Mouse (Mus musculus) erythroblast, embryonic 14.5 days (primary cell): ENCODE measurements around the gene Sirpa. TPM values are rescaled to one million over a fixed set of nuclear protein-coding genes. Genes with fewer than 3 reads are reported as not detected.
A peak's percentile ranks its signal among the peaks of the same experiment; 100 is the strongest.

ENCODE experiments used
- H3K27me3 ChIP-seq: 2 replicates; pipeline ENCODE4 v1.6.1; 2012; ENCODE audit warnings: inconsistent platforms; ENCODE audit not compliant: control insufficient read depth
- H3K36me3 ChIP-seq: 2 replicates; pipeline ENCODE4 v1.6.1; 2012; ENCODE audit warnings: mild to moderate bottlenecking, inconsistent platforms; ENCODE audit not compliant: control insufficient read depth
- H3K4me1 ChIP-seq: 2 replicates; pipeline ENCODE4 v1.6.1; 2012; ENCODE audit warnings: inconsistent platforms; ENCODE audit not compliant: control insufficient read depth
- H3K4me3 ChIP-seq: replicated peaks from 2 replicates; pipeline ENCODE3; 2012; ENCODE audit warnings: moderate library complexity, mild to moderate bottlenecking, inconsistent platforms
- H3K9me3 ChIP-seq: 2 replicates; pipeline ENCODE4 v1.6.1; 2012; ENCODE audit warnings: low read length, inconsistent platforms, mixed read lengths; ENCODE audit not compliant: control insufficient read depth
- GATA1 ChIP-seq: IDR thresholded peaks from 2 replicates; pipeline ENCODE4 v1.6.1; 2012; ENCODE audit warnings: low read length, inconsistent platforms, mixed read lengths
- TAL1 ChIP-seq: IDR thresholded peaks from 3 replicates; pipeline ENCODE4 v1.6.1; 2012; ENCODE audit warnings: low read length, inconsistent platforms, mixed read lengths
- polyA plus RNA-seq: library from polyadenylated mRNA; stranded (reverse); fragments of >175 nt; gene quantifications from 2 replicates; pipeline ENCODE4 v1.2.3, GENCODE M21; 2012

The Sirpa gene
- polyA plus RNA-seq, 1 experiment = 0.53 TPM

DNA sequence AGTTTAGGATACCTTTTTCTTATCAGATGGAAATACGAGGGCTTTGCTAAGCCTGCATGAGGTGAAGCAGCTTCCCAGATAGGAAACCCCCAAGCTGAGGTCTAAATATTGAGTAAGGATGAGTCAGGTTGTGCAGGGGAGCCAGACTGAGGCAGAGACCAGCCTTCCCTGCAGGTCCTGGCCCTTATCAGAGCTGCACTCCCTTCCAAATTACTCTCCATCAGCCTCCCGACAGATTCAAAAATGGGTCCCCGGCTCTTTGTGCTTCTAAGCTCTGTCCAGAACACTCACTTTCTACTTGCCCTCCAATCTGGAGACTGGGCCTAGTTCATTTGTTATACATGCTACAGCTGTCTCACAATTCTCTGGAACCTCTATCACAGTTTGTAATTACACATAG is 41.3 kb downstream of the Sirpa start:
- Histone ChIP-seq H3K4me1 (no peaks in the 10 kb centered on the region), H3K36me3 (no peaks in the 10 kb centered on the region; the same call in 1 of the 2 replicates), H3K9me3 (no peaks in the 10 kb centered on the region), H3K4me3 (no peak overlapping the region), H3K27me3 (no peaks in the 10 kb centered on the region)
- TF ChIP-seq TAL1 (no peak), GATA1 (no peak)

DNA sequence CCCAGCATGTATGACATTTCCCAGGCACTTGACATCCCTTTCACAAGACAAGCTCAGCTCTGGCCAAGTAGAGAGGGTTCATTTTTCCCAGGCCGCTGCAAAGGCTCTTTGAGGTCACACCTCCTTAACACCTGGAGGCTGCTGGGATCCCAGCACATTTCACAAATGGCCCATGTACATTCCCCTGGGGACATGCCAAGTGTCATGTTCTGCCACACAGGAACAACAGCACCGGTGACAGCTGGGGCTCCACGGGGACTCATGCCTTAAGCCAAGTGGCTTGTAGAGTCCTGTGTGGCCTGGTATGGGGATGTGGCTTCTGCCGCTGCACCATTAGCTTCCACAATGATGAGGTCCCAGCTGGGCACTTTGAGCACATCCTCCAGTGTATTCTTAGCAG is 60.0 kb downstream of the Sirpa start:
- Histone ChIP-seq H3K9me3 (no peaks in the 10 kb centered on the region; the same call in 1 of the 2 replicates), H3K27me3 (no peaks in the 10 kb centered on the region), H3K36me3 (no peaks in the 10 kb centered on the region), H3K4me3 (no peak overlapping the region), H3K4me1 (no peaks in the 10 kb centered on the region)
- TF ChIP-seq GATA1 (no peak), TAL1 (no peak)

DNA sequence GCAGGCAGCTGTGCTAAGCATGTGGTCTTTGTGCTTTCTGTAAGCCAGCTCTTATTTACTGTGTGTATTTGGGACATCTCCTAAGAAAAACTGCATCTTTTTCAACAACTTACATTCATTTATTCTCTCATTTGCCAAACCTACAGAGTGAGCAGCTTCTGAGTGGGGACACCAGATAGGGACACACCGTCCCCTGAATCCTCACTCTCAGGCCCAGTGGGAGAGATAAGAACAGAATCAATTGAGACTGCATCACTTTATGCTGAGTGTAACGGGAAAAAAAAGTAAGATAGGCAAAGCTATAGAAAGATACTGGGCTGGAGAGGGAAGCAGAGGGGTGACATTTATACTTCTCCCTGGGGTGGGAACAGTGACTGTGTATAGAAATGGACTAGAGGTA is 61.0 kb downstream of the Sirpa start:
- Histone ChIP-seq H3K9me3 (no peaks in the 10 kb centered on the region; the same call in 1 of the 2 replicates), H3K4me1 (no peaks in the 10 kb centered on the region), H3K36me3 (no peaks in the 10 kb centered on the region), H3K4me3 (no peak overlapping the region), H3K27me3 (no peaks in the 10 kb centered on the region)
- TF ChIP-seq GATA1 (no peak), TAL1 (no peak)

DNA sequence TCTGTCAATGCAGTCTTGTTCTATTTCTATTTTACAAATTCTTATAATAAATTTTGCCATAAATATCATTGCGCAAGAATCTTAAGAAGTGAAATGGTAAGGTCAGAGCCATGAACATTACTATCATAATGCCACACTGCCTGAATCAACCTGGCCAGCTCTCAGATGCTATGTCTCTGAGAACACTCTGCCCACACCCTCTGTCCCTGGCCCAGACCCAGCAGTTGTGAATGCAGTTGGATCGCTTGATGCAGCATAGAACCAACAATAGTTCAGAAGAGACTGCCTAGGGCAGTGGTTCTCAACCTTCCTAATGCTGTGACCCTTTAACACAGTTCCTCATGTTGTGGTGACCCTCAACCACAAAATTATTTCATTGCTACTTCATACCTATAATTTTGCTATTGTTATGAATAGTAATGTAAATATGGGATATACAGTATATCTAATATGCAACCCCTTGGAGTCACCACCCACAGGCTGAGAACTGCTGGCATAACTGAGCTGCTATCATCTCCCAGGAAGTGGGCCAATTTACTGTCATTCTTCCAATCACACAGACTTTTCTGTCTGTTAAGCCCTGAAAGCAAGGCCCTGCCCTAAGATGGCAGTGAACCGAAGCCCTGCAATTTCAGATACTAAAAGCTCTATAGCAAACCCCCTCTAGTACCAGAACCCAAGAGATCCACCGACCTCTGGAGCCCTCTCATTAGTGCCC is 61.8 kb downstream of the Sirpa start:
- Histone ChIP-seq H3K27me3 (no peaks in the 10 kb centered on the region), H3K36me3 (no peaks in the 10 kb centered on the region), H3K4me1 (no peaks in the 10 kb centered on the region), H3K9me3 (no peaks in the 10 kb centered on the region; the same call in 1 of the 2 replicates), H3K4me3 (no peak overlapping the region)
- TF ChIP-seq GATA1 (no peak), TAL1 (no peak)

DNA sequence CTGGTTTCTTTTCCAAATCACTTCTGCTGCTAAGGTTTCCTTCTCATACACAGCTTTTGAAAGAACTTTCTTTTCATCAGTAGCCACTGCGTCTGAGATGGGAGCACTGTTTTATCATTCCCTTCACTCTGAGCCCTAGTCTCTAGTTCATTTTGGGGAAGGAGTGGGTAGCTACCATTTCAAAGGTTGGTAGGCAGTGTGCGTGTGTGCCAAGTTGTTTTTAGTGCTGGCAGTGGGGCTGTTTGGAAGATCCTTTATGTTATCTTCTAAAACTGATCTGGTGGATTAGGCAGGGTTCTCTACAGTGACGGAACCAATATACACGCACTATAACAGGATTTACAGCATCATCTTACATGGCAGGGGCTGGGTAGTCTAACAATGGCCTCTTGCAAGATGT is 62.4 kb downstream of the Sirpa start:
- Histone ChIP-seq H3K4me1 (no peaks in the 10 kb centered on the region), H3K36me3 (no peaks in the 10 kb centered on the region), H3K27me3 (no peaks in the 10 kb centered on the region), H3K9me3 (no peaks in the 10 kb centered on the region; the same call in 1 of the 2 replicates), H3K4me3 (no peak overlapping the region)
- TF ChIP-seq GATA1 (no peak), TAL1 (no peak)

DNA sequence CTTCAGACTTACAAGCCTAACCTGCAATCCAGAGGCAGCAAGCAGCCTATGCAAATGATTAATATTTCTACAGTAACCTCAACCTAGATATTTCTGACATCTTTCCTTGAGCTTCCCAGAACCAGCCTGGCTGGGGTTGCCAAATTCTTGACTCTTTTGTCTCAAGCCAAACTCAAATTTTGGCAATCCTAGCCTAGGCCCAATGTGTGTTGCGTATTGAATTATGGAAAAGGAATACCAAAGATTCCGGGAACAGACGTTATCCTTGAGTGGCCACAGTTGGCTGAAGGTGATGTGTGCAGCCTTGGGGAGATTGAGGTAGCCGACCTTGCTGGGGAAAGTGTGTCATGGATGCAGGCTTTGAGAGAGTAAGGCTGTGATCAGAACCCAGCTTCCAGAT is 66.2 kb downstream of the Sirpa start:
- H3K9me3 ChIP-seq = no peaks in the 10 kb centered on the region
- no peak for TF ChIP-seq GATA1
- no peak for TF ChIP-seq TAL1
- no peaks in the 10 kb centered on the region for H3K36me3 ChIP-seq

DNA sequence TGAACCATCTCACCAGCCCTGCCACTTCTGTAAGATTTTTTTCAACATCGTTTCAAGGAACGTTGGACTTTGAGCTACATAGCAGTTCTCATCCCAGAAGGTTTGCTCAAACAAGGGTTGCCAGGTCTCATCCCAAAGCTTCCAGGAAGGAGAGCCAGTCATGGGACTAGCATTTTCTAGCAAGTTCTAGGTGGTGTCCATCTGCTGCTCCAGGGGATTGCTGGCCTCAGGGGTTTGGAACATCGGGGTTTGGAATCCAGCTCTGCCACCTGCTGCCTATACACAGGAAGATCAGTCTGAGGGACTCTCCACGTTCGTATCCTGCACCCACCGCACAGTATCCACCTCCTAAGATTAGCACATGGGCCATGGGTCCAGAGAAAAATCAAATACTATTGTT is 67.4 kb downstream of the Sirpa start:
- H3K4me3 ChIP-seq = no peak overlapping the region
- H3K9me3 ChIP-seq = no peaks in the 10 kb centered on the region
- no peaks in the 10 kb centered on the region for H3K4me1 ChIP-seq
- H3K27me3 ChIP-seq = no peaks in the 10 kb centered on the region
- TF ChIP-seq GATA1 = no peak
- H3K36me3 ChIP-seq = no peaks in the 10 kb centered on the region

More for the DNA sequence above, 66.2 kb downstream of the Sirpa start:
- Histone ChIP-seq H3K4me1 (no peaks in the 10 kb centered on the region), H3K4me3 (no peak overlapping the region), H3K27me3 (no peaks in the 10 kb centered on the region)

DNA sequence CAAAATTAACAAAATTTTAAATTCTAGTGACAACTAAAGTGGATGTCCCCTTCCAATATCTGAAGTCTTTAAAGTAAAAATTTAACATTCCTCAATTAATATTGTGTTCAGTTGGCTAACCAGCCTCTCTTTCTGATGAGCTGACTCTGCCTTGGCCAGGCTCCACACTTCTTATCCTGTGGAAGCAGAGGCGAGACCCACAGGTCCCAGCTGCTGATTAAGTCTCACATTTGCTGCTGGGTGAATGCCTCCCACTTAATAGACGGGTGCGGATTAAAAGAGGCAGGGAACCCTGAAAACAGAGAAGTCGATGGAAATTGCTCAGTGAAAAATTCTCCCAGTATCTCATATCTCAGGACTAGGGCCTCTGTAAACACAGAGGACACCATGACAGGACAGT is 69.8 kb downstream of the Sirpa start:
- no peaks in the 10 kb centered on the region for H3K9me3 ChIP-seq
- no peak for TF ChIP-seq TAL1
- no peak for TF ChIP-seq GATA1
- no peaks in the 10 kb centered on the region for H3K36me3 ChIP-seq

DNA sequence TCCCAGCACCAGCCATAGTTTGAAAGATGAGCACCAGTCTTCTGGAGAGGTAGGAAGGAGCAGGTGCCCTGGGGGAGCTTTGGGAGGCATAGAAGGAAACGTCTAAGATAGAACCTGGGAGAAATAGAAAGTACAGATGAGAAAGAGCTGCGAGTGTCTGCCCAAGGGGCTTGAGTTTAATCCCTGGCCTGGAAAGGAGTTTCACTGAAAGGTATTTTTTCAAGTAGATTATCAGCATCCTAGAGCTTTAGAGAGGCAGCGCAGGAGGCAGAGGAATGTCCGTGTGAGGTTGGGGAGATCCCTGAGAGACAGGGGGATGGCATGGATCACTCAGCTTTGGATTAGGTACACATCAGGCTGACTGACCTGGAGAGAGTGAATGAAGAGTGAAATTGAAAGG is 79.3 kb downstream of the Sirpa start:
- TF ChIP-seq GATA1 (no peak), TAL1 (no peak)

More for the DNA sequence above, 69.8 kb downstream of the Sirpa start:
- Histone ChIP-seq H3K4me1 (no peaks in the 10 kb centered on the region), H3K4me3 (no peak overlapping the region), H3K27me3 (no peaks in the 10 kb centered on the region)

DNA sequence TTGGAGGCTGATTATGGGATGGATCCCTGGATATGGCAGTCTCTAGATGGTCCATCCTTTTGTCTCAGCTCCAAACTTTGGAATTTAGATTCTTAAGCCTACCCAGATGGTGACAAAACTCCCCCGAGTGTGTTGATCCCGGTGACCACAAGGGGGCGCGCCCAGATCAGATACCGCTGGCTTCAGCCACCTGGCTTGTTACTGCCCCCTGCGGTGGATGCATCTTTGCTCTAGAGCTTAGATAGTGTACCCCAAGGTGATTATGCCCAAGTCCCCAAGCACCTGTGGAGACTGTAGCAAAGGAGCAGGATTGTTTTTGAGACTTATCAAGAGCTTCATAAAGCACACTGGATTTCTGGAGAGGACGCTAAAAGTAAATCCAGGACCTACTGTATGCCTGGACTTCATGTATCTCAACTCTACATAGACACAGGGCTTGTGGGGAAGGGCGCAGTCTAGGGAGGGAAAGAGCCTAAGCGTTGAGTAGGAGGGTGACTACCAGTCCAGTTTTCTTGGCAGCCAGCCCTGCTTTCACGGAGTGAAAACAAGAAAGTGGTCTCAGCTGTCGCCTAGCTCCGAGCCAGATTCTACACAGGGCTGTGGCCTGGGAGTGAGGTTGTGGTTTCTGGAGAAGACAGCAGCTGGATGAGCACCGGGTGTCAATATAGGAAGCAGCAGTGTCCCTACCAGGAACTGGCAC is 82.5 kb downstream of the Sirpa start:
- Histone ChIP-seq H3K4me1 (no peaks in the 10 kb centered on the region), H3K36me3 (no peaks in the 10 kb centered on the region), H3K9me3 (no peaks in the 10 kb centered on the region), H3K27me3 (no peaks in the 10 kb centered on the region), H3K4me3 (no peak overlapping the region)
- TF ChIP-seq TAL1 (no peak), GATA1 (peak; percentile 49)

More for the DNA sequence above, 79.3 kb downstream of the Sirpa start:
- Histone ChIP-seq H3K9me3 (no peaks in the 10 kb centered on the region), H3K4me1 (no peaks in the 10 kb centered on the region), H3K36me3 (no peaks in the 10 kb centered on the region), H3K27me3 (no peaks in the 10 kb centered on the region), H3K4me3 (no peak overlapping the region)
